Mouse (Mus musculus) ES-E14 (cell line): ENCODE data around the gene Pold4.

ENCODE experiments used
- CHD2 ChIP-seq: IDR thresholded peaks from 2 replicates; pipeline ENCODE4 v1.6.1; 2014; ENCODE audit warnings: mild to moderate bottlenecking, low read depth, low read length, inconsistent platforms
- HCFC1 ChIP-seq: IDR thresholded peaks from 2 replicates; pipeline ENCODE4 v1.6.1; 2012; ENCODE audit warnings: low read length, inconsistent platforms, borderline replicate concordance; ENCODE audit not compliant: insufficient read depth
- MAFK ChIP-seq: IDR thresholded peaks from 2 replicates; pipeline ENCODE4 v1.6.1; 2014; ENCODE audit warnings: mild to moderate bottlenecking, low read depth, low read length, inconsistent platforms; ENCODE audit not compliant: insufficient read depth
- ZC3H11A ChIP-seq: IDR thresholded peaks from 2 replicates; pipeline ENCODE4 v1.6.1; 2012; ENCODE audit warnings: low read depth, mild to moderate bottlenecking, inconsistent platforms, low read length, borderline replicate concordance
- ZNF384 ChIP-seq: IDR thresholded peaks from 2 replicates; pipeline ENCODE4 v1.6.1; 2012; ENCODE audit warnings: low read depth, low read length, inconsistent platforms

GRCm38 (mm10) chr19:4264171-4264780 lies 32.6 kb downstream of the Pold4 start:
- TF ChIP-seq HCFC1, result no peak
- no peak for TF ChIP-seq CHD2
- no peak for TF ChIP-seq ZC3H11A
- TF ChIP-seq MAFK, result no peak
- TF ChIP-seq ZNF384, result no peak
